ENCODE assay signal across 8 mouse cellular contexts in the genomic region with DNA sequence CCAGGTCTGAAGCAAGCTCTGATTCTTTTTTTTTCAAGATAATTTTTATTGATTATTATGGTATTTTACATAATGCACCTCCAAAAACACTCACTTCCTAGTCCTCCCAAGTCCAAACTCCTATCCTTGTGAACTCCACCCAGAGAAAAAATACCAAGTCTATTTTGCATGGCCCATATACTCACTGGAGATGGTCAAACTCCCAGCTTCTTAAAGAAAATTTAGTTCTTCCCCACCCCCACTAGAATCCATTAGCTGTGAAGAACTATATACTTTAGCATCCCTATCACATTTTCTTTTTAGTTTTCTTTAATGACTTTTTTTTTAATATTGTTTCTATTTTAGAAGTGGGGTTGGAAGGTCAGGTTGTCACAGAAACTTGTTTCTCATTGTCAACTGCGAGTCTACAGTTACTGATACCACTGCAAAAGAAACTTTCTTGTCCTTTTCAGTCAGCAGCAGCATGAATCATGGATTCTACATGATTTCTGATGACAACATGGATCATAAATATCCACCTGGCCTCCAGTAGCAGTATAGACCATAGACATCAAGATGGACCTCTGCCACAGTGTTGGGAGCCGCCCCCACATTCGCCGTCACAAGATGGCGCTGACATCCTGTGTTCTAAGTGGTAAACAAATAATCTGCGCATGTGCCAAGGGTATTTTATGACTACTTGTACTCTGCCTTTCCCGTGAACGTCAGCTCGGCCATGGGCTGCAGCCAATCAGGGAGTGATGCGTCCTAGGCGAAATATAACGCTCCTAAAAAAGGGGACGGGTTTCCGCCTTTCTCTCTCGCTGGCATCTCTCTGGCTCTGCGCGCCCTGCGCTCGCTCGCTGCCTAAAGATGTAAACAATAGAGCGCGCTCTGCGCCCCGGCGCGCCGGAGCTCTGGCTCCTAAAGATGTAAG.
DNase-seq lines count a peak whose midpoint lies in the region; ATAC-seq and TF ChIP-seq lines count a peak whose summit lies in the region.
"Not testable (repeated sequence)": the region's sequence is repeated elsewhere in the genome, so short reads cannot be mapped to it uniquely, and the experiment has no call there.

No protein-coding gene starts in this region.

- 0 out of 2 replicates have a peak, but pooled peaks have one; percentile 23 for TF ChIP-seq CTCF in forebrain, postnatal 0 days (IDR thresholded peaks at IDR 0.05; ENCODE audit: low read depth)
- TF ChIP-seq CTCF in lung, postnatal 0 days (IDR thresholded peaks at IDR 0.05); stomach, postnatal 0 days (IDR thresholded peaks at IDR 0.05; ENCODE audit: low read depth): not testable (repeated sequence)

- not testable (repeated sequence) for H3K4me2 ChIP-seq in embryonic facial prominence, embryonic 12.5 days (replicated peaks); lung, postnatal 0 days (replicated peaks; ENCODE audit: low read depth, low read length); neural tube, embryonic 11.5 days (ENCODE audit: low read depth); stomach, postnatal 0 days (replicated peaks; ENCODE audit: low read depth)
- H3K4me2 ChIP-seq in forebrain, postnatal 0 days (ENCODE audit: low read depth): 0 out of 2 replicates have a peak overlapping the region, but pooled peaks have one; percentile 34
- H3K4me2 ChIP-seq in kidney, embryonic 15.5 days: peak overlapping the region; percentile 40

- not testable (repeated sequence) for TF ChIP-seq EP300 in lung, postnatal 0 days (IDR thresholded peaks at IDR 0.05); stomach, postnatal 0 days (optimal IDR thresholded peaks at IDR 0.05)

- DNase-seq in forebrain, postnatal 0 days: peak; percentile 49
- peak; percentile 9 for DNase-seq in lung, postnatal 0 days (ENCODE audit: low spot score)
- peak; percentile 21 for DNase-seq in neural tube, embryonic 11.5 days (ENCODE audit: low spot score)
- DNase-seq in stomach, postnatal 0 days (ENCODE audit: low spot score): peak; percentile 12

- not testable (repeated sequence) for H3K27me3 ChIP-seq in embryonic facial prominence, embryonic 12.5 days; forebrain, postnatal 0 days (ENCODE audit: insufficient read depth, low read length); kidney, embryonic 15.5 days; lung, postnatal 0 days (replicated peaks; ENCODE audit: insufficient read depth, low read length); neural tube, embryonic 11.5 days (ENCODE audit: control insufficient read depth, insufficient read depth, low read length); stomach, postnatal 0 days (ENCODE audit: control insufficient read depth, insufficient read depth, low read length)

- peak; percentile 77 for ATAC-seq in CD4-positive, CD25-positive, alpha-beta regulatory T cell, adult 4 months
- ATAC-seq in embryonic facial prominence, embryonic 12.5 days (ENCODE audit: insufficient number of reproducible peaks, insufficient read depth, low FRiP score, low TSS enrichment); kidney, embryonic 15.5 days (replicated peaks; ENCODE audit: low FRiP score); lung, postnatal 0 days; stomach, postnatal 0 days (ENCODE audit: low FRiP score, low TSS enrichment): not testable (repeated sequence)
- ATAC-seq in forebrain, postnatal 0 days: peak; percentile 73
- peak; percentile 51 to 67; a peak in 2 of 4 replicates for ATAC-seq in hematopoietic stem cell, adult 5-6 weeks (replicated peaks in 1 of 2; ENCODE audit: insufficient read depth in 1 of 2, low FRiP score in 2 of 2, low TSS enrichment in 1 of 2, low read depth in 1 of 2, poor library complexity in 2 of 2, severe bottlenecking in 2 of 2)
- peak; percentile 38; the same call in 1 of the 2 replicates for ATAC-seq in neural tube, embryonic 11.5 days (ENCODE audit: insufficient read depth, low FRiP score, low TSS enrichment)

- H3K9me3 ChIP-seq in embryonic facial prominence, embryonic 12.5 days; forebrain, postnatal 0 days (ENCODE audit: low read length); kidney, embryonic 15.5 days (replicated peaks); lung, postnatal 0 days (ENCODE audit: low read length); neural tube, embryonic 11.5 days (ENCODE audit: control insufficient read depth, low read length); stomach, postnatal 0 days (ENCODE audit: control insufficient read depth, low read length): not testable (repeated sequence)

- not testable (repeated sequence) for H3K9ac ChIP-seq in embryonic facial prominence, embryonic 12.5 days; forebrain, postnatal 0 days; kidney, embryonic 15.5 days; lung, postnatal 0 days (replicated peaks; ENCODE audit: low read depth); neural tube, embryonic 11.5 days (ENCODE audit: low read length); stomach, postnatal 0 days (ENCODE audit: low read length)

- not testable (repeated sequence) for H3K4me1 ChIP-seq in embryonic facial prominence, embryonic 12.5 days; forebrain, postnatal 0 days (ENCODE audit: insufficient read depth); kidney, embryonic 15.5 days; lung, postnatal 0 days (ENCODE audit: insufficient read depth, low read depth, low read length); neural tube, embryonic 11.5 days (ENCODE audit: control insufficient read depth, insufficient read depth, low read length); stomach, postnatal 0 days (replicated peaks; ENCODE audit: control insufficient read depth, insufficient read depth)

- not testable (repeated sequence) for H3K36me3 ChIP-seq in embryonic facial prominence, embryonic 12.5 days; forebrain, postnatal 0 days (ENCODE audit: insufficient read depth); kidney, embryonic 15.5 days; lung, postnatal 0 days (ENCODE audit: insufficient read depth, low read length); neural tube, embryonic 11.5 days (ENCODE audit: control insufficient read depth, insufficient read depth, low read length); stomach, postnatal 0 days (ENCODE audit: control insufficient read depth, insufficient read depth, low read length)

- H3K27ac ChIP-seq in embryonic facial prominence, embryonic 12.5 days; forebrain, postnatal 0 days (ENCODE audit: low read depth, low read length); kidney, embryonic 15.5 days; lung, postnatal 0 days (ENCODE audit: low read length); neural tube, embryonic 11.5 days (ENCODE audit: low read depth, low read length); stomach, postnatal 0 days (replicated peaks): not testable (repeated sequence)

- peak overlapping the region; percentile 16; the same call in 1 of the 2 replicates for H3K4me3 ChIP-seq in embryonic facial prominence, embryonic 12.5 days
- peak overlapping the region; percentile 27; the same call in 1 of the 2 replicates for H3K4me3 ChIP-seq in forebrain, postnatal 0 days (ENCODE audit: low read depth, low read length)
- peak overlapping the region; percentile 28 for H3K4me3 ChIP-seq in kidney, embryonic 15.5 days (replicated peaks)
- not testable (repeated sequence) for H3K4me3 ChIP-seq in lung, postnatal 0 days (ENCODE audit: low read depth, low read length); neural tube, embryonic 11.5 days (ENCODE audit: low read depth, low read length); stomach, postnatal 0 days (ENCODE audit: low read depth, low read length)

- WGBS in embryonic facial prominence, embryonic 12.5 days: 52% methylated on average over 27 of the region's 27 CpGs
- 68% methylated on average over 16 of the region's 27 CpGs for WGBS in forebrain, postnatal 0 days
- WGBS in kidney, embryonic 15.5 days: 39% methylated on average over 27 of the region's 27 CpGs
- 46% methylated on average over 13 of the region's 27 CpGs for WGBS in lung, postnatal 0 days
- WGBS in neural tube, embryonic 11.5 days: 56% methylated on average over 17 of the region's 27 CpGs
- 24% methylated on average over 10 of the region's 27 CpGs for WGBS in stomach, postnatal 0 days
